Mouse (Mus musculus): Measurements from ENCODE around the gene Nfam1. TPM values are rescaled to one million over a fixed set of nuclear protein-coding genes. Genes with fewer than 3 reads are reported as not detected.

The Nfam1 gene
- polyA plus RNA-seq, 1 experiment from 2014 or later, result 2.8 TPM

GRCm38 (mm10) chr15:82960786-82961561 is 72.1 kb downstream of the Nfam1 start:
- peaks cover 79% of the 10 kb centered on the region for H3K4me1 ChIP-seq (replicated peaks)
- no peaks in the 10 kb centered on the region for H3K9me3 ChIP-seq
- peak overlapping the region; percentile 34 for H3K4me3 ChIP-seq
- H3K27me3 ChIP-seq (ENCODE audit: insufficient read depth, poor library complexity, severe bottlenecking), result peaks cover 97% of the 10 kb centered on the region
- DNase-seq (ENCODE audit: low spot score), result peak; percentile 76
- no peaks in the 10 kb centered on the region for H3K36me3 ChIP-seq
- H3K27ac ChIP-seq, result peak overlapping the region; percentile 46
- under 1% methylated on average over 26 of the region's 26 CpGs for WGBS

- DNase-seq (ENCODE audit: low spot score), result no peak
- H3K9me3 ChIP-seq, result no peaks in the 10 kb centered on the region
- H3K4me1 ChIP-seq (replicated peaks), result peaks cover 86% of the 10 kb centered on the region
- 60% methylated on average over 12 of the region's 12 CpGs for WGBS
- no peaks in the 10 kb centered on the region for H3K36me3 ChIP-seq
- H3K27me3 ChIP-seq (ENCODE audit: insufficient read depth, poor library complexity, severe bottlenecking), result peaks cover 97% of the 10 kb centered on the region
- H3K4me3 ChIP-seq, result no peak overlapping the region
- no peak overlapping the region for H3K27ac ChIP-seq
Measured at GRCm38 (mm10) chr15:82959151-82959550, 74.0 kb downstream of the Nfam1 start.

- Histone ChIP-seq H3K9me3 (no peaks in the 10 kb centered on the region), H3K27me3 (ENCODE audit: insufficient read depth, poor library complexity, severe bottlenecking) (peaks cover 100% of the 10 kb centered on the region), H3K27ac (peak overlapping the region; percentile 62), H3K36me3 (no peaks in the 10 kb centered on the region), H3K4me3 (peak overlapping the region; percentile 34), H3K4me1 (replicated peaks) (peaks cover 88% of the 10 kb centered on the region)
- DNase-seq (ENCODE audit: low spot score), result peak; percentile 30
- WGBS, result 3% methylated on average over 16 of the region's 16 CpGs
Measured at GRCm38 (mm10) chr15:82958253-82958701, 74.8 kb downstream of the Nfam1 start.

- no peak overlapping the region for H3K27ac ChIP-seq
- H3K4me1 ChIP-seq (replicated peaks), result peaks cover 88% of the 10 kb centered on the region
- DNase-seq (ENCODE audit: low spot score), result no peak
- no peak overlapping the region for H3K4me3 ChIP-seq
- peaks cover 100% of the 10 kb centered on the region for H3K27me3 ChIP-seq (ENCODE audit: insufficient read depth, poor library complexity, severe bottlenecking)
- 69% methylated on average over 4 of the region's 4 CpGs for WGBS
- no peaks in the 10 kb centered on the region for H3K9me3 ChIP-seq
- H3K36me3 ChIP-seq, result no peaks in the 10 kb centered on the region
Measured at GRCm38 (mm10) chr15:82956721-82957120, 76.4 kb downstream of the Nfam1 start.

GRCm38 (mm10) chr15:82956310-82956709 is 76.8 kb downstream of the Nfam1 start:
- H3K4me3 ChIP-seq, result no peak overlapping the region
- H3K36me3 ChIP-seq, result no peaks in the 10 kb centered on the region
- 84% methylated on average over 3 of the region's 3 CpGs for WGBS
- H3K9me3 ChIP-seq, result no peaks in the 10 kb centered on the region
- peaks cover 100% of the 10 kb centered on the region for H3K27me3 ChIP-seq (ENCODE audit: insufficient read depth, poor library complexity, severe bottlenecking)
- H3K4me1 ChIP-seq (replicated peaks), result peaks cover 88% of the 10 kb centered on the region
- no peak for DNase-seq (ENCODE audit: low spot score)
- no peak overlapping the region for H3K27ac ChIP-seq

- no peak overlapping the region for H3K27ac ChIP-seq
- H3K36me3 ChIP-seq, result no peaks in the 10 kb centered on the region
- peaks cover 100% of the 10 kb centered on the region for H3K27me3 ChIP-seq (ENCODE audit: insufficient read depth, poor library complexity, severe bottlenecking)
- no peak for DNase-seq (ENCODE audit: low spot score)
- H3K4me1 ChIP-seq (replicated peaks), result peaks cover 88% of the 10 kb centered on the region
- WGBS, result 85% methylated on average over 8 of the region's 8 CpGs
- no peaks in the 10 kb centered on the region for H3K9me3 ChIP-seq
- H3K4me3 ChIP-seq, result no peak overlapping the region
Measured at GRCm38 (mm10) chr15:82955286-82955685, 77.8 kb downstream of the Nfam1 start.

- H3K27ac ChIP-seq, result no peak overlapping the region
- peaks cover 85% of the 10 kb centered on the region for H3K4me1 ChIP-seq (replicated peaks)
- no peaks in the 10 kb centered on the region for H3K9me3 ChIP-seq
- DNase-seq (ENCODE audit: low spot score), result no peak
- no peaks in the 10 kb centered on the region for H3K36me3 ChIP-seq
- peaks cover 100% of the 10 kb centered on the region for H3K27me3 ChIP-seq (ENCODE audit: insufficient read depth, poor library complexity, severe bottlenecking)
- WGBS, result 73% methylated on average over 5 of the region's 5 CpGs
- no peak overlapping the region for H3K4me3 ChIP-seq
Measured at GRCm38 (mm10) chr15:82954034-82954433, 79.1 kb downstream of the Nfam1 start.

- Histone ChIP-seq H3K27me3 (ENCODE audit: insufficient read depth, poor library complexity, severe bottlenecking) (peaks cover 100% of the 10 kb centered on the region), H3K4me1 (replicated peaks) (peaks cover 82% of the 10 kb centered on the region), H3K4me3 (no peak overlapping the region), H3K27ac (peak overlapping the region; percentile 66), H3K36me3 (no peaks in the 10 kb centered on the region), H3K9me3 (no peaks in the 10 kb centered on the region)
- WGBS, result 26% methylated on average over 4 of the region's 4 CpGs
- no peak for DNase-seq (ENCODE audit: low spot score)
Measured at GRCm38 (mm10) chr15:82953096-82953495, 80.0 kb downstream of the Nfam1 start.

GRCm38 (mm10) chr15:82952292-82952705 is 80.8 kb downstream of the Nfam1 start:
- DNase-seq (ENCODE audit: low spot score), result peak; percentile 73
- H3K27ac ChIP-seq, result peak overlapping the region; percentile 66
- H3K36me3 ChIP-seq, result no peaks in the 10 kb centered on the region
- peaks cover 75% of the 10 kb centered on the region for H3K4me1 ChIP-seq (replicated peaks)
- H3K4me3 ChIP-seq, result peak overlapping the region; percentile 22; the same call in 1 of the 2 replicates
- peaks cover 100% of the 10 kb centered on the region for H3K27me3 ChIP-seq (ENCODE audit: insufficient read depth, poor library complexity, severe bottlenecking)
- 3% methylated on average over 20 of the region's 20 CpGs for WGBS
- H3K9me3 ChIP-seq, result no peaks in the 10 kb centered on the region

- Histone ChIP-seq H3K27ac (no peak overlapping the region), H3K4me1 (replicated peaks) (peaks cover 64% of the 10 kb centered on the region), H3K36me3 (no peaks in the 10 kb centered on the region), H3K9me3 (no peaks in the 10 kb centered on the region), H3K4me3 (no peak overlapping the region), H3K27me3 (ENCODE audit: insufficient read depth, poor library complexity, severe bottlenecking) (peaks cover 98% of the 10 kb centered on the region)
- 51% methylated on average over 8 of the region's 8 CpGs for WGBS
- DNase-seq (ENCODE audit: low spot score), result no peak
Measured at GRCm38 (mm10) chr15:82950246-82950645, 82.9 kb downstream of the Nfam1 start.

GRCm38 (mm10) chr15:82947431-82947830 is 85.7 kb downstream of the Nfam1 start:
- H3K4me1 ChIP-seq (replicated peaks), result peaks cover 56% of the 10 kb centered on the region
- H3K4me3 ChIP-seq, result no peak overlapping the region
- no peak for DNase-seq (ENCODE audit: low spot score)
- H3K27me3 ChIP-seq (ENCODE audit: insufficient read depth, poor library complexity, severe bottlenecking), result peaks cover 92% of the 10 kb centered on the region
- H3K9me3 ChIP-seq, result no peaks in the 10 kb centered on the region
- no peaks in the 10 kb centered on the region for H3K36me3 ChIP-seq
- no peak overlapping the region for H3K27ac ChIP-seq
- whole genome bisulfite sequencing, result 80% methylated on average over 5 of the region's 5 CpGs

- WGBS, result 81% methylated on average over 9 of the region's 9 CpGs
- peaks cover 79% of the 10 kb centered on the region for H3K27me3 ChIP-seq (ENCODE audit: insufficient read depth, poor library complexity, severe bottlenecking)
- no peak for DNase-seq (ENCODE audit: low spot score)
Measured at GRCm38 (mm10) chr15:82944479-82945195, 88.5 kb downstream of the Nfam1 start.

More at GRCm38 (mm10) chr15:82944479-82945195, 88.5 kb downstream of the Nfam1 start:
- Histone ChIP-seq H3K9me3 (no peaks in the 10 kb centered on the region), H3K36me3 (no peaks in the 10 kb centered on the region), H3K4me3 (no peak overlapping the region), H3K27ac (no peak overlapping the region), H3K4me1 (replicated peaks) (peaks cover 49% of the 10 kb centered on the region)
